Mouse (Mus musculus) limb, embryonic 12.5 days (tissue): ENCODE measurements at regions not wholly inside any gene's neighbourhood (a gene's known extent, or its start where the extent isn't known, plus 50 kb on each side); places are given as distances from the start of the nearest gene placed in this dataset.
A peak's percentile ranks its signal among the peaks of the same experiment; 100 is the strongest.

Experiments used
- ATAC-seq: fragments of 200-750 bp; cut with Nextera tagmentation; 2 replicates; pipeline ENCODE4 v1.8.0; 2017; ENCODE audit warnings: low read depth, moderate TSS enrichment; ENCODE audit not compliant: insufficient number of reproducible peaks, insufficient read depth, low FRiP score, low TSS enrichment
- H3K27ac ChIP-seq: fragments of 300-500 bp; sonication (generic); 2 replicates; pipeline ENCODE4 v1.5.1; 2016; ENCODE audit warnings: mild to moderate bottlenecking, moderate library complexity
- H3K27me3 ChIP-seq: fragments of 300-500 bp; sonication (generic); 2 replicates; pipeline ENCODE4 v1.6.1; 2016; ENCODE audit warnings: mild to moderate bottlenecking, moderate library complexity
- H3K36me3 ChIP-seq: fragments of 300-500 bp; sonication (generic); 2 replicates; pipeline ENCODE4 v1.6.1; 2016; ENCODE audit warnings: mild to moderate bottlenecking, moderate library complexity
- H3K4me1 ChIP-seq: fragments of 300-500 bp; sonication (generic); replicated peaks from 2 replicates; pipeline ENCODE4 v1.6.1; 2016
- H3K4me2 ChIP-seq: fragments of 300-500 bp; sonication (generic); 2 replicates; pipeline ENCODE4 v1.6.1; 2016; ENCODE audit warnings: mild to moderate bottlenecking, moderate library complexity
- H3K4me3 ChIP-seq: fragments of 300-500 bp; sonication (generic); replicated peaks from 2 replicates; pipeline ENCODE4 v1.5.1; 2016; ENCODE audit warnings: mild to moderate bottlenecking
- H3K9ac ChIP-seq: fragments of 300-500 bp; sonication (generic); replicated peaks from 2 replicates; pipeline ENCODE4 v1.6.1; 2016; ENCODE audit warnings: mild to moderate bottlenecking, moderate library complexity
- H3K9me3 ChIP-seq: fragments of 300-500 bp; sonication (generic); 2 replicates; pipeline ENCODE4 v1.6.1; 2016; ENCODE audit warnings: mild to moderate bottlenecking, moderate library complexity
- WGBS: fragments of 180-500 bp; shearing (Covaris S2); methylation state at CpG from one replicate; pipeline ENCODE4 v1.1.7; 2016; 5-methylcytosine and 5-hydroxymethylcytosine counted together

- peaks cover 42% of the 10 kb centered on the region for H3K27me3 ChIP-seq
- no peak overlapping the region for H3K27ac ChIP-seq
- no peak overlapping the region for H3K9ac ChIP-seq
- H3K9me3 ChIP-seq = no peaks in the 10 kb centered on the region
- no peak overlapping the region for H3K4me3 ChIP-seq
- H3K36me3 ChIP-seq = no peaks in the 10 kb centered on the region
- no peak overlapping the region for H3K4me2 ChIP-seq
- no peaks in the 10 kb centered on the region for H3K4me1 ChIP-seq
- no peak for ATAC-seq
These were observed 173.5 kb downstream of the Tmsb4x start for GRCm38 (mm10) chrX:167035639-167036038.

GRCm38 (mm10) chrX:167033091-167033490 is 176.0 kb downstream of the Tmsb4x start:
- ATAC-seq = peak; percentile 63; the same call in 1 of the 2 replicates

GRCm38 (mm10) chrX:167032586-167032985 is 176.5 kb downstream of the Tmsb4x start:
- 44% methylated on average over 3 of the region's 3 CpGs for WGBS
- H3K27ac ChIP-seq = 0 out of 2 replicates have a peak overlapping the region, but pooled peaks have one; percentile 23
- ATAC-seq = 0 out of 2 replicates have a peak, but pooled peaks have one; percentile 47

More at GRCm38 (mm10) chrX:167033091-167033490, 176.0 kb downstream of the Tmsb4x start:
- H3K4me1 ChIP-seq = no peaks in the 10 kb centered on the region
- H3K36me3 ChIP-seq = no peaks in the 10 kb centered on the region
- 76% methylated on average over 2 of the region's 2 CpGs for WGBS
- peaks cover 43% of the 10 kb centered on the region for H3K27me3 ChIP-seq
- no peak overlapping the region for H3K9ac ChIP-seq
- H3K4me3 ChIP-seq = no peak overlapping the region
- H3K27ac ChIP-seq = 0 out of 2 replicates have a peak overlapping the region, but pooled peaks have one; percentile 23
- no peaks in the 10 kb centered on the region for H3K9me3 ChIP-seq
- no peak overlapping the region for H3K4me2 ChIP-seq

GRCm38 (mm10) chrX:167031543-167031942 is 177.6 kb downstream of the Tmsb4x start:
- Histone ChIP-seq H3K4me3 (no peak overlapping the region), H3K9me3 (no peaks in the 10 kb centered on the region), H3K27ac (no peak overlapping the region), H3K27me3 (peaks cover 38% of the 10 kb centered on the region), H3K9ac (no peak overlapping the region), H3K4me1 (no peaks in the 10 kb centered on the region), H3K4me2 (no peak overlapping the region), H3K36me3 (no peaks in the 10 kb centered on the region)
- WGBS = 73% methylated on average over 2 of the region's 2 CpGs
- no peak for ATAC-seq

More at GRCm38 (mm10) chrX:167032586-167032985, 176.5 kb downstream of the Tmsb4x start:
- H3K4me1 ChIP-seq = no peaks in the 10 kb centered on the region
- H3K9ac ChIP-seq = no peak overlapping the region
- peaks cover 44% of the 10 kb centered on the region for H3K27me3 ChIP-seq
- no peak overlapping the region for H3K4me2 ChIP-seq
- no peak overlapping the region for H3K4me3 ChIP-seq
- no peaks in the 10 kb centered on the region for H3K9me3 ChIP-seq
- no peaks in the 10 kb centered on the region for H3K36me3 ChIP-seq

GRCm38 (mm10) chrX:167015602-167016001 is 193.5 kb downstream of the Tmsb4x start:
- Histone ChIP-seq H3K4me3 (no peak overlapping the region), H3K9ac (no peak overlapping the region), H3K4me1 (no peaks in the 10 kb centered on the region), H3K4me2 (no peak overlapping the region), H3K36me3 (no peaks in the 10 kb centered on the region), H3K27me3 (peaks cover 47% of the 10 kb centered on the region), H3K27ac (no peak overlapping the region), H3K9me3 (no peaks in the 10 kb centered on the region)
- no peak for ATAC-seq
- WGBS = 84% methylated on average over 2 of the region's 2 CpGs

- Histone ChIP-seq H3K9ac (no peak overlapping the region), H3K4me1 (no peaks in the 10 kb centered on the region), H3K36me3 (no peaks in the 10 kb centered on the region), H3K9me3 (no peaks in the 10 kb centered on the region), H3K4me2 (no peak overlapping the region), H3K4me3 (no peak overlapping the region), H3K27me3 (peaks cover 40% of the 10 kb centered on the region), H3K27ac (no peak overlapping the region)
- WGBS = 74% methylated on average over 2 of the region's 2 CpGs
- ATAC-seq = no peak
These were observed 194.8 kb downstream of the Tmsb4x start for GRCm38 (mm10) chrX:167014322-167014721.

GRCm38 (mm10) chrX:167012891-167013290 is 196.2 kb downstream of the Tmsb4x start:
- Histone ChIP-seq H3K27me3 (peaks cover 37% of the 10 kb centered on the region), H3K4me1 (no peaks in the 10 kb centered on the region), H3K4me2 (no peak overlapping the region), H3K36me3 (no peaks in the 10 kb centered on the region), H3K27ac (no peak overlapping the region), H3K9ac (no peak overlapping the region), H3K4me3 (no peak overlapping the region), H3K9me3 (no peaks in the 10 kb centered on the region)
- no peak for ATAC-seq
- 67% methylated on average over 4 of the region's 4 CpGs for WGBS

- Histone ChIP-seq H3K4me3 (no peak overlapping the region), H3K4me1 (no peaks in the 10 kb centered on the region), H3K27ac (no peak overlapping the region), H3K36me3 (no peaks in the 10 kb centered on the region), H3K9me3 (no peaks in the 10 kb centered on the region), H3K27me3 (peaks cover 39% of the 10 kb centered on the region), H3K9ac (no peak overlapping the region), H3K4me2 (no peak overlapping the region)
- WGBS = 61% methylated on average over 1 of the region's 1 CpGs
- ATAC-seq = no peak
These were observed 197.1 kb downstream of the Tmsb4x start for GRCm38 (mm10) chrX:167011977-167012542.

- Histone ChIP-seq H3K4me3 (no peak overlapping the region), H3K27me3 (peaks cover 31% of the 10 kb centered on the region), H3K4me1 (no peaks in the 10 kb centered on the region), H3K9ac (no peak overlapping the region), H3K9me3 (no peaks in the 10 kb centered on the region), H3K36me3 (no peaks in the 10 kb centered on the region), H3K27ac (no peak overlapping the region), H3K4me2 (no peak overlapping the region)
- ATAC-seq = no peak
- WGBS = 77% methylated on average over 3 of the region's 4 CpGs
These were observed 213.3 kb downstream of the Tmsb4x start for GRCm38 (mm10) chrX:166995855-166996254.

- Histone ChIP-seq H3K27ac (no peak overlapping the region), H3K4me2 (no peak overlapping the region), H3K9me3 (no peaks in the 10 kb centered on the region), H3K36me3 (no peaks in the 10 kb centered on the region), H3K4me1 (no peaks in the 10 kb centered on the region), H3K9ac (no peak overlapping the region), H3K4me3 (no peak overlapping the region), H3K27me3 (peaks cover 26% of the 10 kb centered on the region)
- ATAC-seq = no peak
- 77% methylated on average over 6 of the region's 6 CpGs for WGBS
These were observed 228.1 kb downstream of the Tmsb4x start for GRCm38 (mm10) chrX:166981003-166981402.

- Histone ChIP-seq H3K36me3 (no peaks in the 10 kb centered on the region), H3K4me2 (no peak overlapping the region), H3K4me3 (no peak overlapping the region), H3K9ac (no peak overlapping the region), H3K4me1 (no peaks in the 10 kb centered on the region), H3K27ac (no peak overlapping the region), H3K9me3 (no peaks in the 10 kb centered on the region), H3K27me3 (peaks cover 29% of the 10 kb centered on the region)
- ATAC-seq = no peak
- WGBS = 81% methylated on average over 4 of the region's 4 CpGs
These were observed 228.6 kb downstream of the Tmsb4x start for GRCm38 (mm10) chrX:166980504-166980903.

GRCm38 (mm10) chrX:166977029-166977428 is 232.1 kb downstream of the Tmsb4x start:
- H3K36me3 ChIP-seq = no peaks in the 10 kb centered on the region
- H3K27me3 ChIP-seq = peaks cover 23% of the 10 kb centered on the region
- H3K27ac ChIP-seq = no peak overlapping the region
- H3K4me3 ChIP-seq = no peak overlapping the region
- no peaks in the 10 kb centered on the region for H3K9me3 ChIP-seq
- no peaks in the 10 kb centered on the region for H3K4me1 ChIP-seq
- H3K4me2 ChIP-seq = no peak overlapping the region
- no peak for ATAC-seq
- H3K9ac ChIP-seq = no peak overlapping the region
